Mouse (Mus musculus): ENCODE results near the gene Cenpv. TPM values are rescaled to one million over a fixed set of nuclear protein-coding genes. Genes with fewer than 3 reads are reported as not detected.

Gene Cenpv
- polyA plus RNA-seq, 2 experiments, result 22.3 to 26.6 TPM

DNA sequence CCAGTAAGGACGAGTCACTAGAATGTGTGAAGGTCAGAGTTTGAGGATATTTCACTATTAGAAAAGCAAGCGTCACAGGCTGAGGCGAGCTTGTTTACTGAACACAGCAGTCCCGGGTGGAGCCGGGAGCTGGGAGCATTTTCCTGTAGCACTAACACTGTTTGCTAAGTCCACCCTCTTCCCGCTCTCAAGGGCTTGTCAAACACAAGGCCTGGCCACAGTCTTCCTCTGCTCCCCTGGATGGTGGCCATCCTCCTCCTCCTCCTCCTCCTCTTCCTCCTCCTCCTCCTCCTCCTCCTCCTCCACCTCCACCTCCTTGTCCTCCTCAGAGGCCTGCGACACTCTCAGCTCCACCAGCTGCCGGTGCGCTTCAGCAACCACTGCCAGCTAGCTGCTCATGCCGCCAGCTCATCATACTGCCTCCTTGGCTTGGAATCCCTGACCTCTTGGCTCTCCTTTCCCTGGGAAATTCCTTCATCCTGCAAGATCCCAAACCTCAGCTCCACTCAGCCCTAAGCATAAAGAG, 43.7 kb downstream of the Cenpv start:
- Histone ChIP-seq H3K27me3 (ENCODE audit: control insufficient read depth, insufficient read depth, low read length) (no peaks in the 10 kb centered on the region), H3K4me3 (ENCODE audit: insufficient read depth in 1 of 2, low read depth in 2 of 2, low read length in 2 of 2) (no peak overlapping the region), H3K9ac (replicated peaks) (no peak overlapping the region), H3K36me3 (replicated peaks; ENCODE audit: control insufficient read depth, insufficient read depth, low read depth) (no peaks in the 10 kb centered on the region), H3K4me2 (ENCODE audit: low read depth) (peak overlapping the region; percentile 16; the same call in 1 of the 2 replicates), H3K27ac (no peak overlapping the region), H3K4me1 (replicated peaks; ENCODE audit: control insufficient read depth in 2 of 2, insufficient read depth in 2 of 2, low read length in 1 of 2) (peaks cover 0 to 17% of the 10 kb centered on the region in 2 experiments; a peak in 2 of 4 replicates), H3K9me3 (ENCODE audit: control insufficient read depth, low read length) (no peaks in the 10 kb centered on the region)
- ATAC-seq (ENCODE audit: insufficient read depth) (peak; percentile 45), DNase-seq (ENCODE audit: low read depth in 3 of 3, low spot score in 3 of 3) (no peak)
- TF ChIP-seq EP300 (IDR thresholded peaks at IDR 0.05; ENCODE audit: low read depth), result no peak
- no peak for TF ChIP-seq CTCF (IDR thresholded peaks at IDR 0.05; ENCODE audit: low read depth)
- WGBS (ENCODE audit: insufficient replicate concordance), result 55% methylated on average over 10 of the region's 10 CpGs

DNA sequence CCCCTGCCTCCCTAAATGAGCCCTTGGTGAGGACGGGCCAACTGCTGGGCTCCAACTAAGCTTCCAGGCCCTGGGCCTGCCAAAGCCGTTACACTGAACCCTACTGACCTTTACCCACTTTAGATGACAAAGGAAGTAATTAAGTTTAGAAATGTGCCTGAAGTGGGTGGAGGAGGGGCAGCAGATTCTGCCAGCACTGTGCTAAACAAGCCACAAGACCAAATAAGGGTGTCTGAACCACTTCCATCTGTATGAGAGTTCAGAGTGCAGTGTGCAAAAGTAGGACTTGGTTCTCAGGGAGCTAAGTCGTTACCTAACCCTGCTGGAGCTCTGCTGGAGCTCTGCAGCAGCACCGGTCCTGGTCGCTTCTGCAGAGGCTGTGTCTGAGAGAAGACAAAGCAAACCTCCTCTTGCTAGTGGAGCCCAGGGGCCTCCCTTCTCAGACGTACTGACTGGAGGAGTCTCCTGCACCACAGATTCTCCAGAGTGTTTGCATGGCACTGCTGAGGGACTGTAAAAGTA, 44.2 kb downstream of the Cenpv start:
- TF ChIP-seq CTCF (IDR thresholded peaks at IDR 0.05; ENCODE audit: low read depth), result no peak
- no peak for TF ChIP-seq EP300 (IDR thresholded peaks at IDR 0.05; ENCODE audit: low read depth)
- Histone ChIP-seq H3K9ac (replicated peaks) (no peak overlapping the region), H3K36me3 (replicated peaks; ENCODE audit: control insufficient read depth, insufficient read depth, low read depth) (no peaks in the 10 kb centered on the region), H3K27ac (no peak overlapping the region), H3K4me1 (replicated peaks; ENCODE audit: control insufficient read depth in 2 of 2, insufficient read depth in 2 of 2, low read length in 1 of 2) (peaks cover 0 to 17% of the 10 kb centered on the region in 2 experiments; a peak in 2 of 4 replicates), H3K4me3 (ENCODE audit: insufficient read depth in 1 of 2, low read depth in 2 of 2, low read length in 2 of 2) (no peak overlapping the region), H3K27me3 (ENCODE audit: control insufficient read depth, insufficient read depth, low read length) (no peaks in the 10 kb centered on the region), H3K4me2 (ENCODE audit: low read depth) (peak overlapping the region; percentile 16; the same call in 1 of the 2 replicates), H3K9me3 (ENCODE audit: control insufficient read depth, low read length) (no peaks in the 10 kb centered on the region)
- peak in 1 of 3 experiments; percentile 22 for DNase-seq (ENCODE audit: low read depth in 3 of 3, low spot score in 3 of 3)
- WGBS (ENCODE audit: insufficient replicate concordance), result 22% methylated on average over 6 of the region's 6 CpGs
- peak; percentile 72 for ATAC-seq (ENCODE audit: insufficient read depth)

DNA sequence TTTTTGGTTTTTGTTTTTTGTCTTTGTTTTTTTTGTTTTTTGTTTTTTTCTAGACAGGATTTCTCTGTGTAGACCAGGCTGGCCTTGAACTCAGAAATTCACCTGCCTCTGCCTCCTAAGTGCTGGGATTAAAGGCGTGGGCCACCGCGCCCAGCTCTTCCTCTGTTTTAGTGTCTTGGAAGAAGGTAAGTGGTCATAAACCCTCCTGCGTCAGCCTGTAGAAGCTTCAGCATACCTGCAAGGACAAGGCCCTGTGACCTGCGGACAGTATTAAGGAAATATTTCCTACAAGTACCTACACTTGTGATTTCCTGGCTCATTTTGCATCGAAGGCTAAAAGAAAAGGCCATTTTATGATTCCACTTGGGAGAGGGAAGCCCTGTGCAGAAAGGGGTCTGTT, 45.4 kb downstream of the Cenpv start:
- Histone ChIP-seq H3K4me1 (replicated peaks; ENCODE audit: control insufficient read depth in 2 of 2, insufficient read depth in 2 of 2, low read length in 1 of 2) (peaks cover 0 to 19% of the 10 kb centered on the region in 2 experiments; a peak in 2 of 4 replicates), H3K36me3 (replicated peaks; ENCODE audit: control insufficient read depth, insufficient read depth, low read depth) (no peaks in the 10 kb centered on the region), H3K9me3 (ENCODE audit: control insufficient read depth, low read length) (no peaks in the 10 kb centered on the region), H3K9ac (replicated peaks) (no peak overlapping the region), H3K4me2 (ENCODE audit: low read depth) (no peak overlapping the region), H3K27me3 (ENCODE audit: control insufficient read depth, insufficient read depth, low read length) (no peaks in the 10 kb centered on the region), H3K4me3 (ENCODE audit: insufficient read depth in 1 of 2, low read depth in 2 of 2, low read length in 2 of 2) (no peak overlapping the region), H3K27ac (no peak overlapping the region)
- WGBS (ENCODE audit: insufficient replicate concordance), result 85% methylated on average over 6 of the region's 6 CpGs
- no peak for ATAC-seq (ENCODE audit: insufficient read depth)
- TF ChIP-seq CTCF (IDR thresholded peaks at IDR 0.05; ENCODE audit: low read depth) (no peak), EP300 (IDR thresholded peaks at IDR 0.05; ENCODE audit: low read depth) (no peak)
- no peak for DNase-seq (ENCODE audit: low read depth in 3 of 3, low spot score in 3 of 3)

DNA sequence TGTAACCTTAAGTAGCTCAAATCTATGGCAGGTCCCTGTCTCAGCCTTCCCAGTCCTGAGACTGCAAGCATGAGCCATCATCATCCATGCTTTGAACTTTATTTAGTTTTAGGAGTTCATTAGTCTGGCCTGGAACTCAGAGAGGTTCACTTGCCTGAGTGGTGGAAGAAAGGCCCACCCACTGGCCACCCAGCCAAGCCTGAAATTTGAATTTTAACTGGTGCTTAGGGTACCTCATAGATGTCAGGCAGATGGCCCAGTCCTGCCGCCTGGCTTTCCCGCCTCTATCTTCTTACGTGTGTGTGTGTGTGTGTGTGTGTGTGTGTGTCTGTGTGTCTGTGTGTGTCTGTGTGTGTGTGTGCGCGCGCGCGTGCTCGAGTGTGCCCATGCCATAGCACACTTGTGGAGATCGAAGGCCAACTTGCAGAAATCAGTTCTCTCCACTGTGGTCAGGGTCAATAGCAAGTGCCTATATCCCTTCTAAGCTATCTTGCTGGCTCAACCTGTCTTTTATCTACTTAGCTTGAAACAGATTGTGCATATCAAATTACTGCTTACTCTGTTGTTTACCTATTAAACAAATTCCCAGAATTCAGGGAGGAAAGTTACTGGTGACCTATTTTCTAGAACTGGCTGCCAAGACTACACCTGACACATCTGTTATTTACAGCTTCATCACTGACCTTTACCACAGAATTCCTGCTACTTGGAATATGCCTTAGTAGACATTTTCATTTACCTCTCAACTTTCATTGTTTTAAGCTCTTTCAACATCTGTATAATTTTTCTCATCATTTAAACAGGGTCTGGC, 51.3 kb downstream of the Cenpv start:
- no peak overlapping the region for H3K4me2 ChIP-seq (ENCODE audit: low read depth)
- no peak for ATAC-seq (ENCODE audit: insufficient read depth)
- no peak for TF ChIP-seq EP300 (IDR thresholded peaks at IDR 0.05; ENCODE audit: low read depth)
- no peak for TF ChIP-seq CTCF (IDR thresholded peaks at IDR 0.05; ENCODE audit: low read depth)
- H3K27ac ChIP-seq, result no peak overlapping the region
- no peaks in the 10 kb centered on the region for H3K27me3 ChIP-seq (ENCODE audit: control insufficient read depth, insufficient read depth, low read length)
- no peaks in the 10 kb centered on the region for H3K9me3 ChIP-seq (ENCODE audit: control insufficient read depth, low read length)
- no peaks in the 10 kb centered on the region for H3K36me3 ChIP-seq (replicated peaks; ENCODE audit: control insufficient read depth, insufficient read depth, low read depth)
- H3K4me1 ChIP-seq (replicated peaks; ENCODE audit: control insufficient read depth in 2 of 2, insufficient read depth in 2 of 2, low read length in 1 of 2), result peaks cover 4 to 16% of the 10 kb centered on the region in 2 experiments
- WGBS (ENCODE audit: insufficient replicate concordance), result 90% methylated on average over 10 of the region's 10 CpGs
- no peak for DNase-seq (ENCODE audit: low read depth in 3 of 3, low spot score in 3 of 3)
- H3K9ac ChIP-seq (replicated peaks), result no peak overlapping the region
- H3K4me3 ChIP-seq (ENCODE audit: insufficient read depth in 1 of 2, low read depth in 2 of 2, low read length in 2 of 2), result no peak overlapping the region

DNA sequence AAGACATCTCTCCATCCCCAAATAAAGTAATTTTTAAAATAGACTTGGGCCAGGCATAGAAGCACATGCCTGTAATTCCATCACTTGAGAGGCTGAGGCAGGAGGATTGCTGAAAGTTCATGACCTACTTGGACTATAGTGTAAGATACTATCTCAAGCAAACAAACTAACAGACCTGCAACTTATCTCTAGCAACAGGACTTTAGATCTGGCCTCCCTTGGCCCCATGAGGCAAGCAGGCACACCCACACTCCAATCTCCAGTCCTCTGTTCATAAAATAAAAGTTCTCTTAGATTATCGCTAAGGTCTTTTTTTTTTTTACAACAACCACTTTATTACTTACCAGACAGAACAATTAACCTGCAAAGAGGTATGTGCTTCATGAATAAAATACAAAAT, 52.1 kb downstream of the Cenpv start:
- WGBS (ENCODE audit: insufficient replicate concordance), result 44% methylated on average over 1 of the region's 1 CpGs
- H3K9ac ChIP-seq (replicated peaks), result no peak overlapping the region
- H3K4me3 ChIP-seq (ENCODE audit: insufficient read depth in 1 of 2, low read depth in 2 of 2, low read length in 2 of 2), result no peak overlapping the region
- DNase-seq (ENCODE audit: low read depth in 3 of 3, low spot score in 3 of 3) (no peak), ATAC-seq (ENCODE audit: insufficient read depth) (0 out of 2 replicates have a peak, but pooled peaks have one; percentile 37)
- no peaks in the 10 kb centered on the region for H3K36me3 ChIP-seq (replicated peaks; ENCODE audit: control insufficient read depth, insufficient read depth, low read depth)
- H3K4me1 ChIP-seq (replicated peaks; ENCODE audit: control insufficient read depth in 2 of 2, insufficient read depth in 2 of 2, low read length in 1 of 2), result peaks cover 4 to 16% of the 10 kb centered on the region in 2 experiments
- no peak overlapping the region for H3K27ac ChIP-seq
- no peaks in the 10 kb centered on the region for H3K9me3 ChIP-seq (ENCODE audit: control insufficient read depth, low read length)
- H3K27me3 ChIP-seq (ENCODE audit: control insufficient read depth, insufficient read depth, low read length), result no peaks in the 10 kb centered on the region
- TF ChIP-seq EP300 (IDR thresholded peaks at IDR 0.05; ENCODE audit: low read depth) (peak; percentile 51; the same call in 1 of the 2 replicates), CTCF (IDR thresholded peaks at IDR 0.05; ENCODE audit: low read depth) (no peak)
- no peak overlapping the region for H3K4me2 ChIP-seq (ENCODE audit: low read depth)

All from liver, embryonic 14.5 days (tissue).